9 mouse cellular contexts compared by ENCODE assay signal in genomic region chr10:77434457-77435151, GRCm38 (mm10). TPM values are rescaled to one million over a fixed set of nuclear protein-coding genes. Genes with fewer than 3 reads are reported as not detected.
A peak's percentile ranks its signal among the peaks of the same experiment; 100 is the strongest.
DNase-seq lines count a peak whose midpoint lies in the region; ATAC-seq and TF ChIP-seq lines count a peak whose summit lies in the region.
"Had no signal": no experiment of that assay in that cellular context is flagged by ENCODE, and none has a peak within 500 bp of the region (broad histone marks: within the 10 kb centered on the region; RNA-seq: fewer than 3 reads in every experiment).

No protein-coding gene starts in this region.

- no peak for TF ChIP-seq POLR2A in kidney, adult 2 months (IDR thresholded peaks at IDR 0.05; ENCODE audit: low read depth, low read length)
- TF ChIP-seq POLR2A in small intestine, adult 2 months (IDR thresholded peaks at IDR 0.05; ENCODE audit: low read depth, low read length), result no peak

- H3K36me3 ChIP-seq in kidney, adult 2 months (ENCODE audit: control insufficient read depth, insufficient read depth, low read length), result no peaks in the 10 kb centered on the region
- H3K36me3 ChIP-seq in small intestine, adult 2 months (ENCODE audit: control insufficient read depth, insufficient read depth, low read length), result no peaks in the 10 kb centered on the region

- no peaks in the 10 kb centered on the region for H3K27me3 ChIP-seq in kidney, adult 2 months (replicated peaks; ENCODE audit: control insufficient read depth, insufficient read depth, low read length)
- no peaks in the 10 kb centered on the region; the same call in 1 of the 2 replicates for H3K27me3 ChIP-seq in small intestine, adult 2 months (ENCODE audit: control insufficient read depth, insufficient read depth, low read length)

- peak; percentile 63 for ATAC-seq in common myeloid progenitor, adult 5-6 weeks (replicated peaks; ENCODE audit: low read depth, poor library complexity, severe bottlenecking)

- peak overlapping the region; percentile 51 for H3K27ac ChIP-seq in kidney, adult 2 months (ENCODE audit: insufficient read depth, low read depth, low read length)
- 0 out of 2 replicates have a peak overlapping the region, but pooled peaks have one; percentile 2 for H3K27ac ChIP-seq in small intestine, adult 2 months (ENCODE audit: insufficient read depth, low read depth, low read length)

- H3K4me3 ChIP-seq in kidney, adult 2 months (ENCODE audit: insufficient read depth, low read depth, low read length), result no peak overlapping the region
- no peak overlapping the region for H3K4me3 ChIP-seq in small intestine, adult 2 months (ENCODE audit: low read depth, low read length)
- H3K4me3 ChIP-seq: erythroblast, embryonic 14.5 days had no signal

- WGBS in kidney, adult 2 months, result 23% methylated on average over 18 of the region's 18 CpGs
- WGBS in small intestine, adult 2 months, result 53% methylated on average over 18 of the region's 18 CpGs

- peak; percentile 65 for DNase-seq in gastrocnemius, adult 18-20 months (ENCODE audit: low spot score)
- no peak for DNase-seq in gastrocnemius, postnatal 10 days
- peak; percentile 74 to 80 for DNase-seq in heart, adult 9 months (ENCODE audit: low spot score in 2 of 2)
- peak; percentile 76 for DNase-seq in kidney, adult 2 months
- DNase-seq in left cerebral cortex, postnatal 36 days (ENCODE audit: low spot score in 2 of 2), result peak; percentile 81 to 85
- DNase-seq in thymus, postnatal 14 days, result no peak

- H3K4me1 ChIP-seq in kidney, adult 2 months (ENCODE audit: control insufficient read depth, insufficient read depth, low read length), result no peaks in the 10 kb centered on the region
- H3K4me1 ChIP-seq in small intestine, adult 2 months (ENCODE audit: control insufficient read depth, insufficient read depth, insufficient read length, low read length), result no peaks in the 10 kb centered on the region; the same call in 1 of the 2 replicates

- TF ChIP-seq CTCF in kidney, adult 2 months (conservative IDR thresholded peaks at IDR 0.05; ENCODE audit: insufficient read depth, insufficient read length, low read depth, low read length), result no peak
- no peak for TF ChIP-seq CTCF in small intestine, adult 2 months (IDR thresholded peaks at IDR 0.05; ENCODE audit: extremely low read depth, insufficient read length, insufficient replicate concordance, low read depth, low read length)

- intact Hi-C loops in left cerebral cortex, postnatal 36 days (cut with DNase I), result no loop called here

RNA-seq across cellular contexts. Expression of gene Adarb1, which starts 16.5 kb away (rescaled TPM):
- total RNA-seq in gastrocnemius, adult 18-20 months (2021), result 1 to 10 TPM; 5.5 to 5.8 TPM
- 1 to 10 TPM; 7.5 to 9.2 TPM for total RNA-seq in gastrocnemius, postnatal 10 days (2021)
- total RNA-seq in common myeloid progenitor, adult 5-6 weeks (2017), result 0.15 and 2.7 TPM in 2 replicates
- polyA plus RNA-seq in kidney, adult 2 months (2012; rRNA removed), result 6.2 and 6.6 TPM in 2 replicates
- total RNA-seq in left cerebral cortex, postnatal 36 days (2021), result 100 to 1,000 TPM; 135 to 147 TPM
- 0.76 and 0.79 TPM in 2 replicates for polyA plus RNA-seq in small intestine, adult 2 months (2012; rRNA removed)
- polyA plus RNA-seq: erythroblast, embryonic 14.5 days had no signal

Comparison
In these comparisons a context has a peak if more than half of its experiments do, and no peak if none do; other contexts are left out.
1. DNase-seq: peak in gastrocnemius, adult 18-20 months (single experiment), heart, adult 9 months (2 of 2), kidney, adult 2 months (single experiment) and left cerebral cortex, postnatal 36 days (2 of 2); none in gastrocnemius, postnatal 10 days (single experiment) and thymus, postnatal 14 days (single experiment).
2. RNA of gene Adarb1, which starts 16.5 kb away (total RNA-seq): 135 to 147 TPM in left cerebral cortex, postnatal 36 days; 7.5 to 9.2 TPM in gastrocnemius, postnatal 10 days, 5.5 to 5.8 TPM in gastrocnemius, adult 18-20 months and 0.15 to 2.7 TPM in common myeloid progenitor, adult 5-6 weeks; every median in the first group is over 10 times any median in the second.